Mouse (Mus musculus): ENCODE measurements around the gene Rrp1b.

DNA sequence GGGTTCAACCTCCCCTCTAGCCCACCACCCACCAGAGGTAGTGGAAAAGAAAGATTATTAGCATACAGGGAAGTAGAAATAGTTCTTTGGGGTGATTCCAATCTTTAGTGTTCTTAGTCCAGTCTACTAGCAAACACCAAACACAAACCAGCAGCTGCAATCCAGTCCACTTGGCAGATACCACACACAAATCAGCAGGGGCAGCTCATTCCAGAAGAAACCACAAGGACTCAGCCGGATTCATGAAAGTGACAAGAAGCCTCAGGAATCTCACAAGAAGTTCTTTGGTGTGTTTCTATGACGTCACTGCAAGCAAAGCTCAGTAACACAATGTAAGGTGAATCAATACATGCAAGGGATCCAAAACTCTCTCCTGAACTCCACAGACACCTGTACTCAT is 43.9 kb upstream of the Rrp1b start:
- TF ChIP-seq CTCF (IDR thresholded peaks at IDR 0.05), result no peak
- TF ChIP-seq EP300 (IDR thresholded peaks at IDR 0.05; ENCODE audit: insufficient read depth, low read depth, low read length), result no peak
